In the genomic region with DNA sequence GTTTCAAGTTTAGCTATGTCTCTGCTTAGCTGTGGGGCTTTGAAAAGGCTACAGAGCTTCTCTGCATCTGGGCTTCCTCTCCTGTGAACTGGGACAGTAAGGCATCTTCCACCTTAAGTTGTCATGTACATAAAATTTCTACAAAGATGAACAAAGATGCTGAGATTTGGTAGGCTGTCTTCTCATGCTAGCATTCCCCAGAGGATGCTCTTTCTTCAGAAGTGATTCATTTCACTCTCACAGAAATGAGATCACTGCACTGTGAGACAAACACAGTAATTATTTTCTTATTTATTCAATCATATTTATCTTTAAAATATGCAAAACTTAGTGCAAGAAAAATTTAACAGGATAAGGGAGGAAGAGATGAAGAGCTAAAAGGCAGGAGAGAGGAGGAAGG, we compare ENCODE assay signal across 15 mouse cellular contexts.
"Had no signal": no experiment of that assay in that cellular context is flagged by ENCODE, and none has a peak within 500 bp of the region (broad histone marks: within the 10 kb centered on the region; RNA-seq: fewer than 3 reads in every experiment).

No protein-coding gene starts in this region.

- DNase-seq: cerebellum, adult 9-10 months; cerebellum, adult 9-11 months; cerebellum, postnatal 10 days; cerebellum, postnatal 14 days; cerebellum, postnatal 25 days; cerebellum, postnatal 36 days; embryo, embryonic 11 days; forebrain, postnatal 0 days; gastrocnemius, adult 2 months; gastrocnemius, postnatal 10 days; gastrocnemius, postnatal 14 days; gastrocnemius, postnatal 25 days; gastrocnemius, postnatal 36 days; heart, adult 18-20 months; heart, adult 2 months had no signal
